Mouse (Mus musculus) midbrain, embryonic 11.5 days (tissue): ENCODE results near the gene Dag1. TPM values are rescaled to one million over a fixed set of nuclear protein-coding genes. Genes with fewer than 3 reads are reported as not detected.

Source experiments
- ATAC-seq: fragments of 200-750 bp; cut with Nextera tagmentation; 2 replicates; pipeline ENCODE4 v1.8.0; 2017; ENCODE audit warnings: moderate TSS enrichment, moderate library complexity; ENCODE audit not compliant: low FRiP score
- DNase-seq: peaks from one replicate; pipeline ENCODE4 v3.0.0; 2015; ENCODE audit warnings: low spot score; ENCODE audit errors: missing footprints
- H3K27ac ChIP-seq: fragments of 300-500 bp; sonication (generic); 2 replicates; pipeline ENCODE4 v1.5.1; 2014; ENCODE audit warnings: low read depth, low read length
- H3K27me3 ChIP-seq: fragments of 300-500 bp; sonication (generic); 2 replicates; pipeline ENCODE4 v1.6.1; 2014; ENCODE audit warnings: mild to moderate bottlenecking, low read length, moderate library complexity, mixed read lengths; ENCODE audit not compliant: control insufficient read depth, insufficient read depth
- H3K36me3 ChIP-seq: fragments of 300-500 bp; sonication (generic); 2 replicates; pipeline ENCODE4 v1.6.1; 2014; ENCODE audit warnings: mild to moderate bottlenecking, low read length, moderate library complexity, mixed read lengths; ENCODE audit not compliant: control insufficient read depth, insufficient read depth
- H3K4me1 ChIP-seq: fragments of 300-500 bp; sonication (generic); 2 replicates; pipeline ENCODE4 v1.6.1; 2014; ENCODE audit warnings: low read length; ENCODE audit not compliant: control insufficient read depth, insufficient read depth
- H3K4me2 ChIP-seq: fragments of 300-500 bp; sonication (generic); 2 replicates; pipeline ENCODE4 v1.6.1; 2014; ENCODE audit warnings: mild to moderate bottlenecking, moderate library complexity
- H3K4me3 ChIP-seq: fragments of 300-500 bp; sonication (generic); 2 replicates; pipeline ENCODE4 v1.5.1; 2014; ENCODE audit warnings: low read depth, low read length
- H3K9ac ChIP-seq: fragments of 300-500 bp; sonication (generic); 2 replicates; pipeline ENCODE4 v1.6.1; 2014; ENCODE audit warnings: low read length
- H3K9me3 ChIP-seq: fragments of 300-500 bp; sonication (generic); 2 replicates; pipeline ENCODE4 v1.6.1; 2016; ENCODE audit warnings: low read length; ENCODE audit not compliant: control insufficient read depth
- WGBS: fragments of 180-500 bp; shearing (Covaris S2); extraction: QIAGEN DNeasy Blood & Tissue Kit; methylation state at CpG from one replicate; pipeline ENCODE4 v1.1.7; 2014; 5-methylcytosine and 5-hydroxymethylcytosine counted together
- polyA plus RNA-seq: library from polyadenylated mRNA; unstranded; fragments of >200 nt; fragmentation: Nextera tagmentation; extraction: Ambion mirVana; gene quantifications from 2 replicates; pipeline ENCODE4 v1.2.1, GENCODE M21; 2014

Gene Dag1
- polyA plus RNA-seq = 48.8 and 55.2 TPM in 2 replicates

- peaks cover 16% of the 10 kb centered on the region for H3K4me1 ChIP-seq
- no peaks in the 10 kb centered on the region for H3K27me3 ChIP-seq
- ATAC-seq = peak; percentile 98
- WGBS = under 1% methylated on average over 47 of the region's 71 CpGs
- H3K4me3 ChIP-seq = peak within 1 kb of the TSS; percentile 96
- no peaks in the 10 kb centered on the region for H3K9me3 ChIP-seq
- peak within 1 kb of the TSS; percentile 93 for H3K9ac ChIP-seq
- H3K36me3 ChIP-seq = no peaks in the 10 kb centered on the region
- peak within 1 kb of the TSS; percentile 84 for H3K27ac ChIP-seq
- H3K4me2 ChIP-seq = peak within 1 kb of the TSS; percentile 86
- DNase-seq = peak; percentile 100
Observed at GRCm38 (mm10) chr9:108263690-108264190, at the start of gene Dag1. TSS of gene Dag1 (minus strand) at chr9:108263958.

GRCm38 (mm10) chr9:108308141-108308540 is 44.4 kb upstream of the Dag1 start:
- Histone ChIP-seq H3K4me1 (peaks cover 20% of the 10 kb centered on the region), H3K9ac (no peak overlapping the region), H3K27me3 (no peaks in the 10 kb centered on the region), H3K9me3 (no peaks in the 10 kb centered on the region), H3K27ac (no peak overlapping the region), H3K4me2 (peak overlapping the region; percentile 89), H3K36me3 (no peaks in the 10 kb centered on the region; the same call in 1 of the 2 replicates), H3K4me3 (peak overlapping the region; percentile 91)
- WGBS = 69% methylated on average over 2 of the region's 2 CpGs
- ATAC-seq (no peak), DNase-seq (no peak)

- Histone ChIP-seq H3K4me2 (peak overlapping the region; percentile 89), H3K4me1 (peaks cover 20% of the 10 kb centered on the region), H3K4me3 (peak overlapping the region; percentile 91), H3K27ac (peak overlapping the region; percentile 99), H3K9me3 (no peaks in the 10 kb centered on the region), H3K36me3 (peaks cover 5% of the 10 kb centered on the region), H3K9ac (peak overlapping the region; percentile 95), H3K27me3 (no peaks in the 10 kb centered on the region)
- DNase-seq (peak; percentile 88), ATAC-seq (no peak)
- whole genome bisulfite sequencing = 28% methylated on average over 12 of the region's 12 CpGs
Observed at GRCm38 (mm10) chr9:108307021-108307807, 43.5 kb upstream of the Dag1 start.

- no peaks in the 10 kb centered on the region for H3K9me3 ChIP-seq
- ATAC-seq = peak; percentile 72
- H3K4me2 ChIP-seq = peak overlapping the region; percentile 89
- no peak for DNase-seq
- 0% methylated on average over 48 of the region's 51 CpGs for WGBS
- H3K9ac ChIP-seq = peak overlapping the region; percentile 95
- H3K4me3 ChIP-seq = peak overlapping the region; percentile 91
- peaks cover 20% of the 10 kb centered on the region for H3K4me1 ChIP-seq
- H3K36me3 ChIP-seq = peaks cover 5% of the 10 kb centered on the region
- H3K27ac ChIP-seq = peak overlapping the region; percentile 99
- no peaks in the 10 kb centered on the region for H3K27me3 ChIP-seq
Observed at GRCm38 (mm10) chr9:108306571-108306980, 42.8 kb upstream of the Dag1 start.

GRCm38 (mm10) chr9:108305629-108306520 is 42.1 kb upstream of the Dag1 start, which contains the start of the genes Rhoa and Tcta:
TSS of gene Rhoa (plus strand) at chr9:108306129.
TSS of gene Tcta (minus strand) at chr9:108306160.
- Histone ChIP-seq H3K27ac (peak within 1 kb of the TSS; percentile 99), H3K27me3 (no peaks in the 10 kb centered on the region), H3K36me3 (peaks cover 5% of the 10 kb centered on the region), H3K9me3 (no peaks in the 10 kb centered on the region), H3K9ac (peak within 1 kb of the TSS; percentile 95), H3K4me3 (peak within 1 kb of the TSS; percentile 91), H3K4me1 (peaks cover 20% of the 10 kb centered on the region), H3K4me2 (peak within 1 kb of the TSS; percentile 89)
- peak; percentile 97 for ATAC-seq
- peak; percentile 100 for DNase-seq
- WGBS = under 1% methylated on average over 73 of the region's 81 CpGs

GRCm38 (mm10) chr9:108305170-108305569 is 41.4 kb upstream of the Dag1 start:
- Histone ChIP-seq H3K27ac (peak overlapping the region; percentile 99), H3K9ac (peak overlapping the region; percentile 81), H3K4me1 (peaks cover 20% of the 10 kb centered on the region), H3K36me3 (peaks cover 8% of the 10 kb centered on the region), H3K4me3 (peak overlapping the region; percentile 91), H3K4me2 (peak overlapping the region; percentile 89), H3K9me3 (no peaks in the 10 kb centered on the region), H3K27me3 (no peaks in the 10 kb centered on the region)
- ATAC-seq (peak; percentile 2; the same call in 1 of the 2 replicates), DNase-seq (no peak)
- WGBS = 7% methylated on average over 1 of the region's 1 CpGs

- no peak overlapping the region for H3K27ac ChIP-seq
- WGBS = 86% methylated on average over 4 of the region's 4 CpGs
- peak overlapping the region; percentile 81; the same call in 1 of the 2 replicates for H3K9ac ChIP-seq
Observed at GRCm38 (mm10) chr9:108304716-108305115, 41.0 kb upstream of the Dag1 start.

GRCm38 (mm10) chr9:108301853-108302252 is 38.1 kb upstream of the Dag1 start:
- ATAC-seq = no peak

More at GRCm38 (mm10) chr9:108304716-108305115, 41.0 kb upstream of the Dag1 start:
- Histone ChIP-seq H3K9me3 (no peaks in the 10 kb centered on the region), H3K4me1 (peaks cover 20% of the 10 kb centered on the region), H3K36me3 (peaks cover 8% of the 10 kb centered on the region), H3K4me3 (peak overlapping the region; percentile 91), H3K4me2 (peak overlapping the region; percentile 89), H3K27me3 (no peaks in the 10 kb centered on the region)
- ATAC-seq (no peak), DNase-seq (no peak)

More at GRCm38 (mm10) chr9:108301853-108302252, 38.1 kb upstream of the Dag1 start:
- 78% methylated on average over 3 of the region's 3 CpGs for WGBS
- Histone ChIP-seq H3K4me1 (peaks cover 12% of the 10 kb centered on the region), H3K9me3 (no peaks in the 10 kb centered on the region), H3K27me3 (no peaks in the 10 kb centered on the region), H3K9ac (no peak overlapping the region), H3K27ac (no peak overlapping the region), H3K4me2 (no peak overlapping the region), H3K4me3 (no peak overlapping the region), H3K36me3 (peaks cover 8% of the 10 kb centered on the region)
- no peak for DNase-seq
